Mouse (Mus musculus): ENCODE data around the gene Coq8a.

Coq8a gene

GRCm38 (mm10) chr1:180198959-180199714, at the start of gene Coq8a:
Gene Coq8a, minus strand, starts transcription at chr1:180199602.
- no peak for DNase-seq

- DNase-seq = no peak
Observed at GRCm38 (mm10) chr1:180248593-180249146, 49.3 kb upstream of the Coq8a start.

DNA sequence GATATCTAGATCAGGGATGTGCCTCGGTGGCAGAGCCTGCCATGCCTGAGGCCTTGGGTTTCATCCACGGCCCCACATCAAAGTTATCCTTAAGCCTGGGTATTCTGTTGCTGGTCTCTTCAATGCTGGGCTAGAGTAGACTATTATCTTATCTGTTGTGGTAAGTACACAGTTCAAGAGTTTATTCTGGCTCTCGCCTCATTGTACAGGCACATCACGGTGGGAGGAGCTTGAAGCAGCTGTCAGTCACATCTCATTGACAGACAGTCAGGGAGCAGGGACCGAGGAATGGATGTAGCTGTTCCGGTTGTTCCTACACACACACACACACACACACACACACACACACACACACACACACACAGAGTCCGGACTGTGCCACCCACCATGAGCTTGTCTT, 48.5 kb upstream of the Coq8a start:
- DNase-seq = no peak

DNA sequence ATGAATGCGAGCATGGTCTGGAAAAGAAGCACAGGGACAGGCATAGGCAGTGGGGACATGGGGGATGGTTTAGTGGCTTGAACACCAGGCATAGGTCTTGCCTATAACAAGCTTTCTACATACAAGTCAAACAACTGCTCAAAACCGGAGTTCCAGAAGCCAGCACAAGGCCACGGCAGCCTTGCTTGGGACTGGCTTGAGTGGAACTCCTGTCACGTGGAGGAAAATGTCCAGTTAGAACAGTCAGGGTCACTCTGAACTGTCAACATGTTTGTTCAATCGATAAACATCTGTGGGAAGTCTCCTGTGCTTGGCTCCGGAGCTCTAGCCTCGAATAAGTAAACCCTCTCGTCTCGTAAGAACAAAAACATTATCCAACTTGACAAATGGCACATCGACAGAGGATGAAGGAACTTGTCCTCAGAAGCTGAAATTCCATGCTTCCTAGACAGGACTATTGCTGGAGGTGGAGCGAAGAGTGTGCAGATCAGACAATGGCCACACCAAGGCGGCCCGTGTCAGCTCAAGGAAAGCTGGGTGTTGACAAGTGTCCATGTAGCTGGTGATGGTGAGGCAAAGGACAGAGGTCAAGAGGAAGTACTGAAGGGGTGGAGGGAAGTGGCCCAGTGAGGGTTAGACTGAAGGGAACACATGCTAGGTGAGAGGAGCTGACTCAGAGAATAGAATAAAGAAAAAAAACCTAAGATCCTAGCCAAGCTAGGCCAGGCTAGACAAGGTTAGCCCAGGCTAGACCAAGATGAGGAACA, 46.5 kb upstream of the Coq8a start:
- DNase-seq = no peak

DNA sequence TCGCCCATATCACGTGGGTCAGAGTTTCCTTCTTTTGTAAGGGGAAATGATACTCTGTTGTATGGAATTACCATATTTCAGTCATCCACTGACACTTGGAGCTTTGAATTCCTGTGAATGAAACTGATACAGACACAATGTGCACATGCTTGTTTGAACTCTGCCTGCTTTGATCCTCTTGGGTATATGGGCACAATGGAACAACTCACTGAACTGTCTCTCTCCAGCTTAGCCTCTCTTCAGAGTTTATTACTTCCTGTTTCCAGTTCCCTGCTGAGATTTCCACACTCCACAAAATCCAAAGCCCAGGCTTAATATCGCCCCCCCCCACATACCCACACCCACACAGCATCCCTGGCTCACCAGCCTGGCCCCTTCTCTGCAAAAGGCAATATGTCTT, 32.3 kb upstream of the Coq8a start:
- DNase-seq = no peak

- DNase-seq = no peak
Observed at GRCm38 (mm10) chr1:180230580-180230979, 31.2 kb upstream of the Coq8a start.

GRCm38 (mm10) chr1:180229906-180230305, 30.5 kb upstream of the Coq8a start:
- no peak for DNase-seq

DNA sequence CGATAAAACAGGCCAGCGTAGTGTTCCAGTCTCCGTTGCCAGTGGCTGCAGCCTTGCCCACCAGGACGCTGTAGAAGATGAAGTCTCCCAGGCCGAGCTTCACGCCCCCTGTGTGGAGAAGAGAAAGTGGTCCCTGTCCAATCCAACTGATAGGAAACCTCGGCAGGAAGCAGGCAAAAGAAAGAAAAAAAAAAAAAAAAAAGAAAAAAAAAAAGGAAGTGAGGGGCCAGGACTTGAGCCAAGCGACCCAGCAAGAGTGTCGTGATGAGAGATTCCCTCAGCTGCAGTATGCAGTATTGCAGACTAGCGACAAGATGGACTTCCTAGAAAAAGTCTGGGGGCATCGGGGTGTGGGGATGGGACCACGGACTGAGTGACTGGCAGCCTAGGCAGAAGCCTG, 29.5 kb upstream of the Coq8a start:
- no peak for DNase-seq

DNA sequence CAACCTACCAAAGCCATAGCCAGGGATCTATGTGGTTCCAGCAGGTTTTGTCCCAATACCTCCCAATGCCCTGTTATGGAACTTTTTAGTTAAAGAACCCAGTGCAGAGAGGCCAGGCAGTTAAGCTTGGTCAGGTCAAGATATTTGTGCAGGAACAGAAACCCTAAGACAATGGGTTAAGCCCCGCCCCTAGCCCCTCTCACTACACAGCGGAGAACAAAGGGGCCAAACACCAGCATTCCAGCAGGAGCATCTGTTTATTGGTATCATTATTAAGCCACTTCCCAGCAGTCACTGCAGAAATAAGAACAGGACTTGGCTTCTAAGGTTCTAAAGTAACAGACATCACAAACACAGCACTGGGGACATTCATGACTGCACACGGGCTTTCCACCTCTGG, 27.4 kb upstream of the Coq8a start:
- no peak for DNase-seq

DNA sequence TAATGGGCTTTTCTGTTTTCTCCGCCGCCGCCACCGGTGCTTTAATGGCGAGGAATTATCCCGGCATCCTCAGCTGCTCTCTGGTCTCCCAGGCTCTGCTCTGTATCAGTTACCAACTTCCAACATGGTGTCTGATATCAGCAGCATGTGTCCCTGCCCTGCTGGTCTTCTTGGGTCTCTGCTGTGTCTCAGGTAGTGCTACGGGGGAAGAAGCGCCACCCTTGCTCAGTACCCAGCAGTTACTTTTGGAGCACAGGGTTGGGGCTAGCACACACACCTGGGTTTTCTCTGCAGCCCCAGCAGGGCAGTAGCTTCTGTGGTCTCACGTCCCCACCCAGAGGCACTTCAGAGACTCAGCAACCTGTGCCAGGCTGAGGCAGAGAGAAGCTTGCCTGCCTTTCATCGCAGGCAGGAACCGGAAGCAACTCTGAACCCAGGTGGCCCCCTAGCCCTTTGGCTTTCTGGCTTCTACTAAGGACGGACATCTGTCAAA, 26.9 kb upstream of the Coq8a start:
- no peak for DNase-seq

DNA sequence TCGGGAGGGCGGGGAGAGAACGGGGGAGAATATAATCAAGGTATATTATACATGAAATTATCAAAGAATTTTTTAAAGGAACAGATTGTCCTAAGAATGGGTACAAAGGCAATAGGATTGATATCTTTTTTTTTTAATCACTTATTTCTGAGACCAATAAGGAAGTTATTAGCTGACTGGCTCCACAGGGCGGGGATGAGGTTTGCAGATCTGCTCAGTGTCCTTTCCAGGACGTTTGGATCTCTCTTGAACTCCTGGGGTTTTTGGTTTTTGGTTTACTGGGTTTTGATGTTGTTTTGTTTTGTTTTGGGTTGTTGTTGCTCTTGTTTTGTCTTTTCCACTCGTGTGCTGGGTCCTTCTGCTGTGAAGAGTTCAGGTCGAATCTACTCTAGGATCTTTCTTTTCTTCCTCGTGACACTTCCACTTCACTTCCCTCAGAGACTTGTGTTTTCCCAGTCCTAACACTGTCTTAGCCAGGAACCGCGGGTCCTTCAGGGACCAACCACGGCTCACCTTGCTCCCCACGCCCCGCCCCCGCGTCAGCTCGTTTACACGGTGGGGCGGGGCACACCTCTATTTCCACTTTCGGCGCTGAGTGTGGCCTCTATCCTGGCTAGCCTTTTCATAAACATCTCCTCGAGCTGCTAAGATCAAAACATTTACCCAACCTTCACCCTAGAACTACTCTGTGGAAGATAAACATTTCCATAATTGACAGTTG, 26.3 kb upstream of the Coq8a start:
- DNase-seq = peak; percentile 36

DNA sequence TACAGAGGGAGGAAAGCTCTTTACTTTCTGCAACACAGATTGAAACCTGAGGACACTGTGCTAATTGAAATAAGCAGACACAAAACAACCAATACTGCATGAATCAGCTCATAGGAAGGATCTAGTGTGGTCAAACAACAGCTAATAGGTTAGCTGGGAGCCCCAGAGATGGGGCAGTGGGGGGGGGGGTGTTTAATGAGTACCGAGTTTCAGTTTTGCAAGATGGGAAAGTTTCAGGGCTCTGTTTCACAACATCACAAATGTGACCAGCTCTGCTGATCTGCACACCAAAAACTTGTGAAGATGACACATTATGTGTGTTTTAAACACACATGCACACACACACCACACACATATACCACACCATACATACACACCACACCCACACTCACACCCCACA, 22.6 kb upstream of the Coq8a start:
- DNase-seq = no peak

DNA sequence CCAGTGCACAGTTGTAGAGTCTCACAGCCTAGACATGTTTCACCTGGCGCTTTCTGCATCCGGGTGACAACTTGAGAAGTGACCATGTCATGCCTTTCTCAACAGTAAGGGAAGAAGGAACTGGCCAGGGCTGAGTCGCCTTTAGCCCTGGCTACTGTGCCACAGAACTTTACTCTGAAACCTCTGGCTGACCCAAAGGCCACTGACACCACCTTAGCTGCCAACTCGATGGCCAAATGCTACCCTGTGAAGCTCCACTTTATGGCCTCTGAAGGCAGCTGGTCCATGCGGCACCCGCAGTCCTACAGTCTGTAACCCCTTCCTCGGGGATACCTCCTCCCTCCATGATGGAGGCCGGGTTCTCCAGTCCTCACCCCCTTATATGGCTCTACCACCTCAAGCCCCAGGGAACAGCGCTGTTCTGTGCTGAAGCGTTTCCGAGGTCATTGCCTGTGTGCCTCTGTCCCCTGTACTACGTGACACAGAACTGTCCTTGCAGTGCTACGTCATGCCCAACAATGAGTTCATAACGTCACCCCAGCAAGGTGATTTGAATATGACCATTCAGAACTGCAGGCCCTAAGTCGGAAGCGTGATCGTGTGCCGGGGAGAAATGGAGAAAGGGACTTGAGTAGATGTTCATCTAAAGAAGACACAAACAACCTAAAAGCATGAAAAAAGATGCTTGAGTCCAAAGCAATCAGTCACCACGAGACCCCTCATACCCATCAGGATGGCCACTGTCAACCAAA, 21.6 kb upstream of the Coq8a start:
- no peak for DNase-seq

DNA sequence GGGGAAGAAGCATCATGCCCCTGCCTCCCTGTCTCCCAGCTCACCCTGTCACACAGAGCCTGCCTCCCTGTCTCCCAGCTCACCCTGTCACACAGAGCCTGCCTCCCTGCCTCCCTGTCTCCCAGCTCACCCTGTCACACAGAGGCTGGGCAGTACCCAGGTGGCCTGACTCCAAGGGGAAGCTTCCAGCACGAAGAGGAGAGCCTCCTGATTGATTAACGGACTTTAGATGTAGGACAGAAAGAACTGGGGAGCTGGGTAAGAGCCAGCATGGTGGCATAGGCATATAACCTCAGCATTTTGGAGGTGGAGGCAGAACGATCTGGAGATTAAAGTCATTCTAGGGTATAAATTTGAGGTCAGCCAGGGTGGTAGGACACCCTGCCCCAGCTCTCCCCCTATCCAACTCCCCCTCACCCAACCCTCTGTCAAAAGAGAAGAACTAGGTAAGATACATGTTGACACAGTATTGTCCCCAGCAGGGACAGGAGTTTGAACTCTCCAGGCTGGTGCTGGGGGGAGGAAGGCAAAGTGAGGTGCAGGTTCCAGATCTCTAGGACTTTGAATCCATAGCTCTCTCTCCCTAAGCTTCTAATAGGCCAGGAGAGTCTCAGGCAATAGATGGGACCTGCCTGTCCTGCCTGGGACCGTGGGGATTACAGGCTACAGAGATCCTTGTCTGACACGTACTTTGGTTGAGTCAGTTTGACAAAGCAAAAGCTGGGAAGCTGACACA, 17.3 kb upstream of the Coq8a start:
- no peak for DNase-seq

DNA sequence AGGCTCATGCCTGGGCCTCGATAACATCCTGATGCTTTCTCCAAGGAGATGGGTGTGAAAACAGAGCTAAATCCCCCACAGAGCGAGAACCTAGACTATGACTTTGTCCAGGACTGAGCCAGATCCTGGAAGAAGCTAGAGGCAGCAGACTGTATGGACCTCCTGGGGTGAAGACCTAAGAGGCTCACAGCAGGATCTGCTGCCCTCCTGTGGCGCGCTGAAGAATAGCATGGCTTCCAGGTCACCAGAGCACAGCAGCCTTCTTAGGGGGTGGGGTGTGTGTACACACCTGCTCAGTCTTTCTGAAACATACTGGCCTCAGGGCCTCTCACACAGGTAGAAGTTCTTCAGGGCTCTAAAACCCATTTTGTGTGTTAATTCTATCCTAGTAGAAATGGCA, 15.6 kb upstream of the Coq8a start:
- no peak for DNase-seq

GRCm38 (mm10) chr1:180212911-180213310, 13.5 kb upstream of the Coq8a start:
- no peak for DNase-seq

GRCm38 (mm10) chr1:180210781-180211271, 11.4 kb upstream of the Coq8a start:
- DNase-seq = no peak

- DNase-seq = no peak
Observed at GRCm38 (mm10) chr1:180210031-180210432, 10.6 kb upstream of the Coq8a start.

DNA sequence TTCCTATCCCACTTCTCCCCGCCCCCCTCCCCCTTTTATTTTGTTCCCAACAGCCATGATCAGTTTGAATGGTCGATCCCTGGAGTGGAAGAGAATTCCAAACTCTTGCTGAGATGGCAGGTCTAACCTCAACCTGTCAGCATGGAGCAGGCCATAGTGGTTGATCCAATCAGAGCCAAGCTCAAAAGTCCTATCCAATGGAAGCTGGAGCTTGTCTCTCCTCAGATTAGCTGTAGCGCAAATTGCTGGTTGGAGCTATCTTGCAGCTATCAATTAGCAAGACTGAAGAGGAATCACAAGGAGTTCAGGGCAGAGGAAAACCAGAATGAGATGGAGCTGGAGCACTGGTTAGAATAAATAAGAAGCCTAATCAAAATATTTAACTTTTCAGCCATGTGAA, 9.0 kb upstream of the Coq8a start:
- DNase-seq = no peak

DNA sequence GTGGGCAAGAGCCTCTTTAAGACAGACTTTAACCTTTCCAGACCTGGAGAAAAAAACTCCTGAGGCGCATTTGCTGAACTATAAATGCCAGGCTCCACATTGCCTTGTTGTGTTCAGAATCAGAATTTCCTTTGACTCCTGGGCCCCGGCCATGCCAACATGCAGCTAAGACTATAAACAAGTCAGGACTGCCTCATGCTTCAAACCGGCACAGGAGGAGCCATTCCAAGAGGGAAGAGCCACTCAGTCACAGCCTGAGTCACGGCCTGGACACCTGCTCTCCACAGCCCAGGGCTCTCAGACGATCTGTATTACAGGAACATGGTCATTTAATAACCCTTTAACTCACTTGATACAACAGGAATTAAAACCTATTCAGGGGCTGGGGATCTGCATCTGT, 1.3 kb upstream of the Coq8a start:
- no peak for DNase-seq

DNA sequence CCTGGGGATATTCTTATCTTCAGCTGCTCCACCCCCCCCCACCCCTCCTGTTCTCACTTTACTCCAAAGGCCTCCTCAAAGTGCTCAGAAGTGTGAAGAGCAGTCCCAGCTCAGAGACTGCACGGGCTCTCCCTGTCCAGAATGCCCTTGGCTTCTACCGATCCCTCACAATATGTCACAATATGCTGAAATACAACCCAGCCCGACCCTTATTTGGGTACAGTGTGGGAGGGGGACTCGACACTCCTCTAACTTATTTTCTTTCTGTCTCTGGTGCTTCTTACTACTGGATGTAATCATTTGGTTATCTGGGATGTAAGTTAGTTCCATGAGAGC, 281 bp upstream of the Coq8a start:
- DNase-seq = no peak

GRCm38 (mm10) chr1:180197956-180198355, 1.4 kb downstream of the Coq8a start:
- no peak for DNase-seq
